Mouse (Mus musculus) frontal cortex, postnatal 25 days (tissue): Measurements from ENCODE around the gene Rfx8.

ENCODE experiments used
- DNase-seq, 2 experiments: peaks; one replicate each; pipeline ENCODE4 v3.0.0; 2022; ENCODE audit warnings: low spot score in 2 of 2

The Rfx8 gene

GRCm38 (mm10) chr1:39720632-39721350 is at the start of gene Rfx8:
TSS of gene Rfx8 (minus strand) at chr1:39720997.
- no peak for DNase-seq

GRCm38 (mm10) chr1:39770436-39770835 is 49.6 kb upstream of the Rfx8 start:
- DNase-seq, result no peak

GRCm38 (mm10) chr1:39768017-39768416 is 47.2 kb upstream of the Rfx8 start:
- no peak for DNase-seq

- no peak for DNase-seq
Measured at GRCm38 (mm10) chr1:39765854-39766493, 45.2 kb upstream of the Rfx8 start.

GRCm38 (mm10) chr1:39762025-39762370 is 41.2 kb upstream of the Rfx8 start:
- peak; percentile 51 to 67 for DNase-seq

- peak; percentile 19 to 44 for DNase-seq
Measured at GRCm38 (mm10) chr1:39761211-39762024, 40.6 kb upstream of the Rfx8 start.

- DNase-seq, result no peak
Measured at GRCm38 (mm10) chr1:39760181-39760715, 39.5 kb upstream of the Rfx8 start.

- no peak for DNase-seq
Measured at GRCm38 (mm10) chr1:39759231-39760175, 38.7 kb upstream of the Rfx8 start.

- DNase-seq, result no peak
Measured at GRCm38 (mm10) chr1:39758244-39758643, 37.4 kb upstream of the Rfx8 start.

GRCm38 (mm10) chr1:39756952-39757351 is 36.2 kb upstream of the Rfx8 start:
- no peak for DNase-seq

- DNase-seq, result no peak
Measured at GRCm38 (mm10) chr1:39754224-39754957, 33.6 kb upstream of the Rfx8 start.

- no peak for DNase-seq
Measured at GRCm38 (mm10) chr1:39751537-39751936, 30.7 kb upstream of the Rfx8 start.

GRCm38 (mm10) chr1:39749664-39750063 is 28.9 kb upstream of the Rfx8 start:
- no peak for DNase-seq

- no peak for DNase-seq
Measured at GRCm38 (mm10) chr1:39749214-39749613, 28.4 kb upstream of the Rfx8 start.

GRCm38 (mm10) chr1:39748666-39749065 is 27.9 kb upstream of the Rfx8 start:
- DNase-seq, result no peak

GRCm38 (mm10) chr1:39746464-39746863 is 25.7 kb upstream of the Rfx8 start:
- DNase-seq, result no peak

- DNase-seq, result no peak
Measured at GRCm38 (mm10) chr1:39740948-39741347, 20.2 kb upstream of the Rfx8 start.

GRCm38 (mm10) chr1:39740002-39740401 is 19.2 kb upstream of the Rfx8 start:
- no peak for DNase-seq

- DNase-seq, result no peak
Measured at GRCm38 (mm10) chr1:39735927-39736604, 15.3 kb upstream of the Rfx8 start.

- DNase-seq, result no peak
Measured at GRCm38 (mm10) chr1:39735493-39735892, 14.7 kb upstream of the Rfx8 start.
